Mouse (Mus musculus): ENCODE measurements around the gene Kif1b.

- TF ChIP-seq MYOD1 (IDR thresholded peaks at IDR 0.05; ENCODE audit: control insufficient read depth, insufficient read length, low read depth) (no peak), MAX (IDR thresholded peaks at IDR 0.05) (no peak), FOSL1 (IDR thresholded peaks at IDR 0.05; ENCODE audit: insufficient read depth, low read length, poor library complexity, severe bottlenecking) (no peak)
These were observed 174.1 kb downstream of the Kif1b start for GRCm38 (mm10) chr4:149133395-149133794.

Measured in C2C12 (cell line).